ENCODE assay signal across 8 mouse cellular contexts in genomic region chr16:3976251-3976671, GRCm38 (mm10). TPM values are rescaled to one million over a fixed set of nuclear protein-coding genes. Genes with fewer than 3 reads are reported as not detected.
DNase-seq lines count a peak whose midpoint lies in the region; ATAC-seq lines count a peak whose summit lies in the region.

Gene Nlrc3, minus strand, starts transcription at chr16:3976632.

- no peak within 1 kb of the TSS for H3K9ac ChIP-seq in intestine, embryonic 16.5 days (ENCODE audit: low read depth, low read length)

- peaks cover 19% of the 10 kb centered on the region for H3K36me3 ChIP-seq in intestine, embryonic 16.5 days (ENCODE audit: control insufficient read depth, insufficient read depth, low read length)

- 67% methylated on average over 4 of the region's 4 CpGs for WGBS in intestine, embryonic 16.5 days

- H3K9me3 ChIP-seq in intestine, embryonic 16.5 days (ENCODE audit: control insufficient read depth, low read length) = no peaks in the 10 kb centered on the region

- H3K4me1 ChIP-seq in intestine, embryonic 16.5 days (ENCODE audit: control insufficient read depth, insufficient read depth, low read length) = peaks cover 8% of the 10 kb centered on the region

- H3K27ac ChIP-seq in intestine, embryonic 16.5 days (ENCODE audit: low read length) = no peak within 1 kb of the TSS

- peak within 1 kb of the TSS; percentile 9 for H3K4me3 ChIP-seq in intestine, embryonic 16.5 days (ENCODE audit: low read length)

- peak; percentile 27 to 34 for DNase-seq in adrenal gland, postnatal 36 days
- DNase-seq in adrenal gland, postnatal 4 days (ENCODE audit: low spot score in 2 of 2) = no peak
- DNase-seq in B cell, adult 2 months = peak; percentile 14 to 38
- DNase-seq in lung, postnatal 14 days = peak; percentile 11
- DNase-seq in cerebellum, adult 11-12 months = no peak
- DNase-seq in embryo, embryonic 11 days = no peak
- DNase-seq in left cerebral cortex, adult 9 months (ENCODE audit: low spot score in 2 of 2) = no peak

- ATAC-seq in intestine, embryonic 16.5 days = peak; percentile 34

- 0 out of 2 replicates have a peak within 1 kb of the TSS, but pooled peaks have one; percentile 9 for H3K4me2 ChIP-seq in intestine, embryonic 16.5 days (ENCODE audit: low read depth, low read length)

- no peaks in the 10 kb centered on the region for H3K27me3 ChIP-seq in intestine, embryonic 16.5 days (replicated peaks; ENCODE audit: control insufficient read depth, insufficient read depth, low read length)

RNA-seq across cellular contexts. Expression of gene Nlrc3, which starts in this region (rescaled TPM):
- total RNA-seq in adrenal gland, postnatal 36 days (2021) = 1 to 10 TPM; 3.1 to 3.8 TPM
- 1 to 10 TPM; 4.3 to 4.7 TPM for total RNA-seq in adrenal gland, postnatal 4 days (2021)
- polyA plus RNA-seq in intestine, embryonic 16.5 days (2015; fragmentation: Nextera tagmentation; extraction: Ambion mirVana) = 1.2 and 1.6 TPM in 2 replicates

Comparison
In these comparisons a context has a peak if more than half of its experiments do, and no peak if none do; other contexts are left out.
1. DNase-seq: peak in adrenal gland, postnatal 36 days (2 of 2), B cell, adult 2 months (2 of 2) and lung, postnatal 14 days (single experiment); none in adrenal gland, postnatal 4 days (0 of 2), cerebellum, adult 11-12 months (single experiment), embryo, embryonic 11 days (single experiment) and left cerebral cortex, adult 9 months (0 of 2).